Mouse (Mus musculus) E14TG2a.4 (cell line): ENCODE measurements around the gene Pidd1.
A peak's percentile ranks its signal among the peaks of the same experiment; 100 is the strongest.

ENCODE experiments used
- H3K27me3 ChIP-seq: 2 replicates; pipeline ENCODE4 v1.6.1; 2014; ENCODE audit warnings: low read length, control low read depth; ENCODE audit not compliant: insufficient read depth
- H3K36me3 ChIP-seq: 2 replicates; pipeline ENCODE4 v1.6.1; 2014; ENCODE audit warnings: low read length, control low read depth; ENCODE audit not compliant: insufficient read depth
- H3K4me1 ChIP-seq: replicated peaks from 2 replicates; pipeline ENCODE4 v1.6.1; 2014; ENCODE audit warnings: low read depth, low read length, control low read depth
- H3K4me3 ChIP-seq: replicated peaks from 2 replicates; pipeline ENCODE4 v1.5.1; 2014; ENCODE audit warnings: mild to moderate bottlenecking, low read length
- H3K9me3 ChIP-seq: 2 replicates; pipeline ENCODE4 v1.6.1; 2014; ENCODE audit warnings: low read length, control low read depth
- CTCF ChIP-seq: conservative IDR thresholded peaks from 2 replicates; pipeline ENCODE4 v1.5.1; 2014; ENCODE audit warnings: low read length
- NANOG ChIP-seq: IDR thresholded peaks from 2 replicates; pipeline ENCODE4 v1.6.1; 2014; ENCODE audit warnings: borderline replicate concordance, low read length, mixed read lengths
- POU5F1 ChIP-seq: IDR thresholded peaks from 2 replicates; pipeline ENCODE4 v1.6.1; 2014; ENCODE audit warnings: low read length, borderline replicate concordance

Pidd1 gene

DNA sequence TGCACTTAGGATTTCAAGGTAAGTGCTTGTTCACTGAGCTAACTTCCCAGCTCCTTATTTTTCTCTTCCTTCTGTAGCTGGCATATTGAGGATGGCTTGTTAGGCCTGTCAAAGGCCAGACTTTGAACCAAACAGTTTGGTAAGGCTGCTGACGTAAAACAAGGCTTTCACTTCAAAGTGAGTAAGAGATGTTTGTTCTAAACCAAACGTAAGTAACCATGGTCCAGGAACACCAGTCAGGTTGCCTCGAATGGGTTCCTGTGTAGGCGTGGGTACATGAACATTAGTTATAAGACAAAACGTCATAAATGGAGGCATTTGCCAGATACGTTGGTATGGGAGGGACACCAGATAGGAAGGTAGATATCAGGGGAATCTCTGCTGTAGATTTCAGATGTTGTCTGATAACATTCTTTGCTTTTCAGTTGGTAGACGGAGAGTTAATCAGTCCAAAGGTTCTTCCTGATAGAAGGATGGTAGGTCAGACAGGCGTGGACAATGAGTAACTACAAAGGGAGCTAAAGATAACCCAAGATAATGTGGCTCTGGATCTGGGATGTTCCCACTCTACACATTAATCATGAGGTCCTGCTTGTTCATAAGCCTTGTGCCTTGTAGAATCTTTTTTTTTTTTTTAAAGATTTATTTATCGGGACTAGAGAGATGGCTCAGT, 23.7 kb downstream of the Pidd1 start:
- H3K36me3 ChIP-seq = no peaks in the 10 kb centered on the region
- no peaks in the 10 kb centered on the region for H3K9me3 ChIP-seq
- no peak overlapping the region for H3K4me3 ChIP-seq
- no peaks in the 10 kb centered on the region for H3K27me3 ChIP-seq
- peaks cover 50% of the 10 kb centered on the region for H3K4me1 ChIP-seq
- TF ChIP-seq POU5F1 = no peak
- no peak for TF ChIP-seq NANOG
- no peak for TF ChIP-seq CTCF

DNA sequence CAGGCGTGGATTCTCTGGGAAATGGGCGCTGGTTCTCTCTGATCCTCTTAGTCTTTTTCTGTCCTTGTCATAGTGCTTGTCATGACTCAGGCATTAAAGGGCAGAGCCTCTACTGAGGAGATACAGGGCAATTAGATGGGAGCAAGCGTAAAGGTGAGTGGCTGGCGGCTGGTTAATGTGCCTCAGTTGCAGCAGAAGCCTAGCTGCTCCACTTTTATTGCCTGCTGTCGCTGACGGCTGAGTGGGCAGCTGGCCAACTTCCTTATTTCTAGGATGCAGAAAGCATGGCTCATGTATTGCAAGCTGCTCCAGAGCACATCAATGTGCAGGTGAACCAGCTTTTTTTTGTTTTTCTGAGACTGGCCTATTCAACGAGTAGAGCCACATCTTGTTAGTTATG, 24.9 kb downstream of the Pidd1 start:
- TF ChIP-seq NANOG (no peak), POU5F1 (no peak), CTCF (no peak)
- Histone ChIP-seq H3K4me1 (peaks cover 50% of the 10 kb centered on the region), H3K36me3 (no peaks in the 10 kb centered on the region), H3K27me3 (no peaks in the 10 kb centered on the region), H3K4me3 (no peak overlapping the region), H3K9me3 (no peaks in the 10 kb centered on the region)

- H3K4me3 ChIP-seq = no peak overlapping the region
- peaks cover 56% of the 10 kb centered on the region for H3K4me1 ChIP-seq
- TF ChIP-seq CTCF = no peak
- TF ChIP-seq POU5F1 = no peak
- TF ChIP-seq NANOG = no peak
- no peaks in the 10 kb centered on the region for H3K36me3 ChIP-seq
- H3K27me3 ChIP-seq = no peaks in the 10 kb centered on the region
- no peaks in the 10 kb centered on the region for H3K9me3 ChIP-seq
These were observed 25.8 kb downstream of the Pidd1 start for GRCm38 (mm10) chr7:141417731-141418681.

- peaks cover 54% of the 10 kb centered on the region for H3K4me1 ChIP-seq
- no peaks in the 10 kb centered on the region for H3K27me3 ChIP-seq
- peaks cover 8% of the 10 kb centered on the region for H3K36me3 ChIP-seq
- TF ChIP-seq POU5F1 = no peak
- TF ChIP-seq NANOG = no peak
- no peak for TF ChIP-seq CTCF
- no peaks in the 10 kb centered on the region for H3K9me3 ChIP-seq
- H3K4me3 ChIP-seq = peak overlapping the region; percentile 11; the same call in 1 of the 2 replicates
These were observed 27.5 kb downstream of the Pidd1 start for GRCm38 (mm10) chr7:141416144-141416841.

DNA sequence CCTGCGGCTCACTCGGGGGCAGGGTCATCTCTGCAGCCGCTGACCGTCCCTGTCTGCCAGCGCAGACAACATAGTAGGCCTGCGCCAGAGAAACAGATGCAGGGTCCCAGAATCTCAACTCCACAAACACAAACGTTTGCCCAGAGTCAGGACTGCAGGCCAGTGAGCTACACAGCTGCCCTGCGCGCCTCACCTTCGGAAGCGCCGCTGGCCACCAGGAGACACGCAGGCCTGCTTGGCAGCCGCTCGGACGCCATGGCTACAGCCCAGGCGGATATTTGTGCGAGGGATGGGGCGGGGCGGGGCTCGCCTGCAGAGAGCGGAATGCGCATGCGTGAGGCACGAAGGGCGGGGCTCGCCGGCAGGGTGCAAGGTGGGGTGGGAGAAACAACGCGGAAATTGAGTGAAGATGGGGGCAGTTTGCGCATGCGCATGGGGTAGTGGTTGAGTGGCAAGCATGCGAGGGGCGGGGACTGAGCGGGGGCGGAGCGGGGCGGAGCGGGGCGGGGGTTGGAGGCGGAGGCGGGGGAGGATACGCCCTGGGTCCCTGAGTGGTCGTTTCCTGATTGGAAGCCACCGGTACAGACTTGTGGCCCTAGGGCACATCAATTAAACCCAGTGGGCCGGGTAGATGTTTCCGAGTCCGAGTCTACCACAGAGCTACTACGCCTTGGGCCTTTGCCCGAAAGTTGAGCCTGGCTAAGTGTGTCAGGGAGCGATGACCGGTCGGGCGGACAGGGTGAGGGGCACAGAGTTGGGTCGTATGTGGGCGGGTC, 29.8 kb downstream of the Pidd1 start, which contains the start of gene Gatd1:
Gene Gatd1, minus strand, starts transcription at position 328 of the 776 bp plus-strand sequence.
- Histone ChIP-seq H3K36me3 (peaks cover 31% of the 10 kb centered on the region), H3K9me3 (no peaks in the 10 kb centered on the region), H3K27me3 (no peaks in the 10 kb centered on the region), H3K4me3 (peak within 1 kb of the TSS; percentile 94), H3K4me1 (peaks cover 67% of the 10 kb centered on the region)
- no peak for TF ChIP-seq POU5F1
- no peak for TF ChIP-seq NANOG
- no peak for TF ChIP-seq CTCF

DNA sequence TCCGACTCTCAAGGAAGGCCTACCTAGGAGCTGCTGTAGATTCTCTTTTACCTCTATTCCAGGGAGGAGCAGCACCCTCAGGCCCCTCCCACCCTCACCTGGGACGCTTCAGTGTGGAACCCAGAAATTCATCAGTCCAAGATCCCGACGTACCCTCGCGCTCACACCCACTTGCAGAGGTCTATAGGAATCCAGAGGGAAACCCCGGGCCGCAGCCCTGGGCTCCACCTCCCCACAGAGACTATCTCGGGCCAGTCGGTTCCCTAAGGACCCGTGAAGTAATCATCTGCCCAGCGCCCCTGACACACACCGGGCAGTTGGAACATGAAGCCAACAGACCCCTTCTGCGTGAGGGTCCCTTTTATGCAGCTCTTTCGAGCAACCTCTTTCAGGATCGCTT, 30.5 kb downstream of the Pidd1 start:
- no peaks in the 10 kb centered on the region for H3K9me3 ChIP-seq
- peak overlapping the region; percentile 94 for H3K4me3 ChIP-seq
- H3K27me3 ChIP-seq = no peaks in the 10 kb centered on the region
- no peak for TF ChIP-seq POU5F1
- no peak for TF ChIP-seq NANOG
- no peak for TF ChIP-seq CTCF
- peaks cover 36% of the 10 kb centered on the region for H3K36me3 ChIP-seq
- peaks cover 62% of the 10 kb centered on the region for H3K4me1 ChIP-seq

- H3K9me3 ChIP-seq = peaks cover 5% of the 10 kb centered on the region
- H3K4me3 ChIP-seq = no peak overlapping the region
- peaks cover 44% of the 10 kb centered on the region for H3K36me3 ChIP-seq
- TF ChIP-seq CTCF (no peak), NANOG (no peak), POU5F1 (no peak)
- peaks cover 50% of the 10 kb centered on the region for H3K4me1 ChIP-seq
- no peaks in the 10 kb centered on the region for H3K27me3 ChIP-seq
These were observed 32.2 kb downstream of the Pidd1 start for GRCm38 (mm10) chr7:141411667-141412066.

- no peaks in the 10 kb centered on the region for H3K27me3 ChIP-seq
- no peak overlapping the region for H3K4me3 ChIP-seq
- peaks cover 44% of the 10 kb centered on the region for H3K36me3 ChIP-seq
- no peak for TF ChIP-seq CTCF
- peaks cover 5% of the 10 kb centered on the region for H3K9me3 ChIP-seq
- H3K4me1 ChIP-seq = peaks cover 39% of the 10 kb centered on the region
These were observed 33.2 kb downstream of the Pidd1 start for GRCm38 (mm10) chr7:141410631-141411030.
